Mouse (Mus musculus) hindlimb bud, embryonic 11.5 days (tissue): ENCODE measurements around the gene Apobec3.
"Not testable (repeated sequence)": the region's sequence is repeated elsewhere in the genome, so short reads cannot be mapped to it uniquely, and the experiment has no call there.

ENCODE experiments used
- DNase-seq: peaks from one replicate; pipeline ENCODE4 v3.0.0-alpha.2; 2012; ENCODE audit warnings: low read depth, low spot score; ENCODE audit errors: extremely low spot score

Gene Apobec3

DNA sequence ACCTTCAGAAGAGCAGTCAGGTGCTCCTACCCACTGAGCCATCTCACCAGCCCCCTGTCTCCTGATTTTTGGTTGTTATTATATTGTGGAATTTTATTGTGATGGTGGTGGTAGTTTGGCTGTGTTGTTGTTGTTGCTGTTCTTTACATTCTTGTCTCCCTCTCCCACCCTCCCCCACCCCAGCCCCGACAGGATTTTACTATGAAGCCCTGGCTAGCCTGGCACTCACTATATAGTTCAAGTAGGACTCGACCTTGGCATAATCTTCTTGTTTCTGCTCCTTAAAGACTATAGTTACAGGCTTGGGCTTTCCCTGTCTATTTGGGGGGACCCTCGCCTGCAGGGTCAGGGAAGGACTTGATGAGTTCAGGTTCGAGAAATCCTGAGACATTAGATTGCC is 2.9 kb downstream of the Apobec3 start:
- no peak for DNase-seq

DNA sequence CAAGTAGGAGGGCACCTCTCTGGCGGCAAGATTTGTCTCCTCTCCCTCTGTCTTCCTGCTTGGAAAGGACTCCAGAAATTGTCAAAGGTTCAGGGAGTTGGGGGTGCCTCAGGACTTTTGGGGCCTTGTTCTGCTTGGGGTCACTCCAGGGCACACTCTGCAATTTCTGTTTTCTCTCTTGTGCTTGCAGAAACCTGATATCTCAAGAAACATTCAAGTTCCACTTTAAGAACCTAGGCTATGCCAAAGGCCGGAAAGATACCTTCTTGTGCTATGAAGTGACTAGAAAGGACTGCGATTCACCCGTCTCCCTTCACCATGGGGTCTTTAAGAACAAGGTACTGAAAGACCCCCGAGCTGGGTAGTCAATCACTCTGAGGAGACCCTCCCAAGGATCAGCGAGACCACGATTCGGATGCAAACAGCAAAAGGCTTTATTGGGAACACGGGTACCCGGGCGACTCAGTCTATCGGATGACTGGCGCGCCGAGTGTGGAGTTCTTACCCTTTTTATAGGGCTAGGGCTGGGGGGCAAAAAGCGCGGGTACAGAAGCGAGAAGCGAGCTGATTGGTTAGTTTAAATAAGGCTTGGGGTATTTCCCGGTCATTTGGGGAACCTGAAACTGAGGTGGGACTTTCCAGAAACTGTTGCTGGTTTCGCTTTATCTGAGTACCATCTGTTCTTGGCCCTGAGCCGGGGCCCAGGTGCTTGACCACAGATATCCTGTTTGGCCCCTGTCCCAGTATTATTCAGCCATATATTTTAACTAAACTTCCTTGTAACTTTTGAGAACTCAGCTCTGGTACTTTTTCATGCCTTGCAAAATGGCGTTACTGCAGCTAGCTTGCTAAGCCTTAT is 4.0 kb downstream of the Apobec3 start:
- DNase-seq: not testable (repeated sequence)

DNA sequence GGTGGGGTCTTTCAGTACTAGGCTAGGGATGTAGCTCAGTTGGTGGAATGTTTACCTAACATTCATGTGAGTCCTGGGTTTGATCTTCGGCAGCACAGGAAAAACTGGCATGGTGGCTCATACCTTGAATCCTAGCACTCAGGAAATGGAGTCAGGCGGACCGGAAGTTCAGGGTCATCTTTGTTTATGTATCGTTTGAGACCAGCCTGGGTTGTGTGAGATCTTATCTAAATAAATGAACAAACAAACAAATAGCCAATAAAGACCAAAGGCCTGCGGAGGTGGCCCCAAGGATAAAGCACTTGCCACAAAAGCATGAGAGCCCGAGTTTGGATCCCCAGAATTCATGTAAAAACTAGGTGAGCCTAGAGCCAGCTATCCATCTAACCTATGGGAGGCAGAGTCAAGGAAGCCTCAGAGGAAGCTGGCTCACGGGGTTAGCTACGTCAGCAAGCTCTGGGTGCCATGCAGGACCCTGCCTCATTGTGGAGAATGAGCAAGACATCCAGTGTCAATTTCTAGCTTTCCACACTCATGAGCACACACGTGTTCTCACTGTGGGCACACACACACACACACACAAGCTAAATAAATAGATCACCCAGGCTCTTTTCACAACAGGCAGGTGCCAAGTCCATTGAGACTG is 4.7 kb downstream of the Apobec3 start:
- DNase-seq: no peak

DNA sequence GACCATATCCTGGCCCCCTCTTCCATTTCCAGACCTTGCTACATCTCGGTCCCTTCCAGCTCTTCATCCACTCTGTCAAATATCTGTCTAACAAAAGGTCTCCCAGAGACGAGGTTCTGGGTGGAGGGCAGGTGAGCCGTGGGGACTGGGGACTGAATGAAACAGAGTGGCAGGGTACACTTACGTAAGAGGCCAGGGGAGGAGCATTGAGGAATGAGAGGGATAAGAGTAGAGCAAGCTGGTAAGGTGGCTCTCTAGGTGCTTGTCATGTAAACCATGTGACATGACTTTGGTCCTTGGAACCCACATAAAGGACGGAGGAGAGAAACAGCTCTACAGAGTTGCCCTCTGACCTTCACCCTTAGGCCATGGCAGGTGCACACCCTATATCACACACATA is 7.5 kb downstream of the Apobec3 start:
- DNase-seq: no peak

DNA sequence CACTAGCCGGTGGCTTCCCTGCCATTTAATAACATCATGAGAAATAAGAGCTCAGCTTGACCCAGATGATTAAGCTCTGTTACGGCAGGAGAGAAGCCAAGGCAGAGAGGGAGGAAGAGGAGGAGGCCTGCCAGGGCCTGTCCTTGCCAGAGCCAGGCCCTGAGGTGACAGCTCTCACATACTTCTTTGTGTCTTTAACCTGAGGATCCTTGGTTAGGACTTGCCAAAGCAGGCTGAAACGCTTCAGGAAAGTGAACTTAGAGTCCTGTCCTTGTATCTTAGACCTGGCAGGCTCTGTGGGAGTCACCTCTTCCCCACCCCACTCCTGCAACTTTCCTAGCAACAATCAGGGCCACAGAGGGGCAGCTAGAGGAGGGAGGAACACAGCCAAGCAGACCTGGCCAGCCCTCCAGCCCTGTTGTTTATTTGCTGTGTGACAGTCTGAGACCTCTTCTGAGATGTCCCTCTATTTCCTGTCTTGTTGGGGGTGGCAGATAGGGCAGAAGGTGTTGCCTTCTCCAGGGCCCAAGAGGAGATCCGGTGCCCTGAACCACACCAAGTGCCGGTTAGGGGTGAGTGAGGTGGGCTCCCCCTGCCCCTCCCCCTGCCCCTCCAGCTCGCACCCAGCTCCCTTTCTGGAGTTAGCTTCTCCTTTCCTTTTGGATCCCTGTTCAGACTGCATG is 8.5 kb downstream of the Apobec3 start:
- no peak for DNase-seq

DNA sequence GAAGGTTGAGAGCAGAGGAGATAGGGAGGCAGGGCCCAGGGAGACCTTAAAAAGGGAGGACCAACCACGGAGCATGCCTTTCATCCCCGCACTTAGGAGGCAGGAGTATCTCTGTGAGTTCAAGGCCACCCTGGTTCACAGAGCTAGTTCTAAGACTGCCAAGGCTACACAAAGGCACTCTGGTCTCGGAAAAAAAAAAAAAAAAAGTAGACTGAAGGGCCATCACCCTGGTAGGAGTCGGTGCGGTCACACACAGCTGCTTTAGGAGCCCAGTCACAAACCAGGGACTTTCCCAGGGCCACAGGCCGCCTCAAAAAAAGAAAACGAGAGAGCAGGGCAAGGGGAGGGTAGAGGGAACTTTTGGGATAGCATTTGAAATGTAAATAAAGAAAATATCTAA is 9.3 kb downstream of the Apobec3 start:
- DNase-seq: no peak

DNA sequence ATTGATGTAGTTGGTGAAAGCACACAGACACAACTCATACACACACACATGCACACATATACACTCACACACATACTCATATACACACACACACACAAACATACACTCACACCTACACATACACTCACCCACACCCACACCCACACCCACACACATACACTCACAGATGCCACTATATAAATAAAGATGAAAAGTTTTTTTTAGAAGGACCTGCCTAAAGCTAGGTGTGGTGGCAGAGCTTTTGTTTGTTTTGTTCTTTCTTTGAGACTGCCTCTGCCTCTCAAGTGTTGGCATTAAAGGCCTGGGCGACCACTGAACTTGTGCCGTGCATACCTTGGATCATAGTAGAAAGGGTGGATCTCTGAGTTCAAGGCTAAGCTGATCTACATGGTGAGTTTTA is 9.9 kb downstream of the Apobec3 start:
- DNase-seq: no peak

DNA sequence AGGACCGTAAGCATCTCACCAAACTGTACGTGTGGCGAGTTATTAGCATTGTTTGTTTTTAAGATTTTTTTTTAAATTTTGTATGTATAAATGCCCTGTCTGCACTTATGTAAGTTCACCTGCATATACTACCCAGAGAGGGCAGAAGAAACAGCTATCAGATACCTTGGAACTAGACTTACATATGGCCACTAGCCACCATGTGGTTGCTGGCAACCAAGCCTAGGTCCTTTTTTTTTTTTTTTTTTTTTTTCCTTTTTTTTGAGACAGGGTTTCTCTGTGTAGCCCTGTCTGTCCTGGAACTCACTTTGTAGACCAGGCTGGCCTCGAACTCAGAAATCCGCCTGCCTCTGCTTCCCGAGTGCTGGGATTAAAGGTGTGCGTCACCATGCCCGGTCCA is 11.6 kb downstream of the Apobec3 start:
- DNase-seq: not testable (repeated sequence)

DNA sequence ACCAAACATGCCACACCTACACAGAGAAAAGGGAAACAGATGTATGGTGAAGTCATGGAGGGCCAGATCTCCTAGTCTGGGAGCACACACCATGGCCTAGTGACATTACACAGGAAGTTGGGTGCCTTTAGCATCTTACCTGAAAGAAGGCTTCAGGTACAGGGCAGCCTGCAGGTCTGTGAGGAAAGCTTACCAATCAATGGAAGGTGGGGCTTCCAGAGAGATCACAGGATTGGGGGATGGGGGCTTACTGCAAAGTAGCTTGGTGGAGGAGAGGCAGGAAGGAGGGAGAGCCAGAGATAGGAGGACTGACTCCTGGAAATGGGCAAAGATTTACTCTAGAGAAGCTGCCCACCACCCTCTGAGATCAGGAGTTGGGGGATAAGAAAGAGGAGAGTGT is 12.5 kb downstream of the Apobec3 start:
- no peak for DNase-seq

DNA sequence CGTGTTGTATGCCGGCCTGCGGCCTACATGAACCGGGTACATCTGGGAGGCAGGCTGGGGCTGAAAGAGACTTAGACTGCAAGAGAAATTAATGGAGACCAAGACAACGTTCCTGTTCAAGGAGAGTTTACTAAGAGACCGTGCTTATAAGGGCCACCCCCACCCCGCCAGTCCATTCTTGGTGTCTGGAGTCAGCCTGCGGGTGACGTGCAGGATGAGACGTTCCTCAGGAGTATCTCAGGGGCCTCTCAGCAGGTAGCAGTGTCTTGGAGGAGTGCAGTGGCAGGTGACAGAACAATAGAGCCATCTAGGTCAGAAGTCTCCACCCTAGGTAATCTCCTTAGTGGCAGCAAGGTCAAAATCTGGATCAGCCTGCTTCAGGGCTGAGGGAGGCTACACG is 13.2 kb downstream of the Apobec3 start:
- not testable (repeated sequence) for DNase-seq

DNA sequence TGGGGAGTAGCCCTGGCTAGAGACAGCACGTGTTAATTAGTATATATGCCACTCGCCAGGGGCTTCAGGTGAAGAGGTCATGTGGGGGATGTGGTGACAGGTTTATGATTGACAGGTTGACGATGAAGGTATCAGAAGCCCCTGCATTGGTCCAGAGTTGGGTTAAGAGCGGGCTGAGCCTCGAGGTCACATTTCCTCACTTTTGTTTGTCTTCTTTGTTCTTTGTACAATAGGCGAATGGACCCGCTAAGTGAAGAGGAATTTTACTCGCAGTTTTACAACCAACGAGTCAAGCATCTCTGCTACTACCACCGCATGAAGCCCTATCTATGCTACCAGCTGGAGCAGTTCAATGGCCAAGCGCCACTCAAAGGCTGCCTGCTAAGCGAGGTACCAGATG is 13.8 kb downstream of the Apobec3 start:
- DNase-seq: no peak

DNA sequence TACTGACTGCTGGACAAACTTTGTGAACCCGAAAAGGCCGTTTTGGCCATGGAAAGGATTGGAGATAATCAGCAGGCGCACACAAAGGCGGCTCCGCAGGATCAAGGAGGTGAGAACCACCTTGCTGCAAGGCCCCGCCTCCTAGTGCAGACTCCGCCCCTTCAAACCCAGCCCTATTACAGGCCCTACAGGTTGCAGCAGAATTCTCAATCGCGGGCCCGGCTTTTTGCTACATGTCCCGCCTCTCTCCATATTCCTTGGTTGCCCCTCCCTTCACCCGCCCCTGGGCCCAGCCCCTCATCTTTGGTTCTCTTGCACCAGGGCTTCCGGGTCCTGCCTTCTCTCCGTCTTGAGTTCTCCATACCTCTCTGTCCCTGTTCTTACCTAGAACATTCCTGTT is 15.4 kb downstream of the Apobec3 start:
- no peak for DNase-seq

DNA sequence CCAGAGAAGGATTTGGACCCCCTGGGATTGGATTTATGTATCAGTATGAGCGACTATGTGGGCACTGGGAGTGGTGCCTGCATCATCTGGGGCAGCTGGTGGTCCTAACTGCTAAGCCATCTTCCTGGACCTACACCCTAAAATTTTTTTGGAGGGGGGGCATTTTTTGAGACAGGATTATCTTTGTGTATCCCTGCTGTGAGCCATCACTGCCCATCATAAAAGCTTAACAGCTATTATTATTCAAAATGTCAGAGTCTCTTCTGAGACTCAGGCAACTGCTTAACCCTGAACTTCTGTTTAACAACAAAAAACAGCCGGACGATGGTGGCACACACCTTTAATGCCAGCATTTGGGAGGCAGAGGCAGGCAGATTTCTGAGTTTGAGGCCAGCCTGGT is 17.5 kb downstream of the Apobec3 start:
- DNase-seq: not testable (repeated sequence)

DNA sequence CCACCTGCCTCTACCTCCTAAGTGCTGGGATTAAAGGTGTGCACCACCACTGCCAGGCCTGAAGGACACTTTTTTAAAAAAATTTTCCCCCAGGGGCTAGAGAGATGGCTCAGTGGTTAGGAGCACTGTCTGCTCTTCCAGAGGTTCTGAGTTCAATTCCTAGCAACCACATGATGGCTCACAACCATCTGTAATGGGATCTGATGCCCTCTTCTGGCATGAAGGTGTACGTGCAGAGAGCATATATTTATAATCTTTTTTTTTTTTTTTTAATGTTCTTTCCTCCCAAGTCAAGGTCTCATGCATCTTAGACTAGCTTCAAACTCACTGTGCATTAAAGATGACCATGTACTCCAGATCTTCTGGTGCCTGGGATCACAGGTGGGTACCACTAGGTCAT is 19.4 kb downstream of the Apobec3 start:
- not testable (repeated sequence) for DNase-seq

DNA sequence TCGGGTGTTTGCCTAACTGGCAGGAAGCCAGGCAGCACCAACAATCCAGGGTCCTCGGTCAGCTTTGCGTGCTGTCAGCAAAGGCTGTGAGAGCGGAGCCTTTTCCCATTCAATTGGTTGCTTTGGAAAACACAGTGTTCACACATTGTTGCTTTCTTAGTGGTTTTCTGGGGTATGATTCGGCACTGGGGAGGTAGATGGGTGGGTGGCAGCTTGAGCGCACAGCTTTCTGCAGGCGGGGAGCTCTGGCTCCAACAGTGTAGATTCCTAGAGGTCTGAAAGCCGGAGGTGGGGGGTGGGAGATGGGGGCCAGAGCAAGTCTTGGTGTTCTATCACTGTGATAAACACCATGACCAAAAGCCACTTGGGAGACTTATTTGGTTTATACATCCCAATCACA is 19.9 kb downstream of the Apobec3 start:
- no peak for DNase-seq

DNA sequence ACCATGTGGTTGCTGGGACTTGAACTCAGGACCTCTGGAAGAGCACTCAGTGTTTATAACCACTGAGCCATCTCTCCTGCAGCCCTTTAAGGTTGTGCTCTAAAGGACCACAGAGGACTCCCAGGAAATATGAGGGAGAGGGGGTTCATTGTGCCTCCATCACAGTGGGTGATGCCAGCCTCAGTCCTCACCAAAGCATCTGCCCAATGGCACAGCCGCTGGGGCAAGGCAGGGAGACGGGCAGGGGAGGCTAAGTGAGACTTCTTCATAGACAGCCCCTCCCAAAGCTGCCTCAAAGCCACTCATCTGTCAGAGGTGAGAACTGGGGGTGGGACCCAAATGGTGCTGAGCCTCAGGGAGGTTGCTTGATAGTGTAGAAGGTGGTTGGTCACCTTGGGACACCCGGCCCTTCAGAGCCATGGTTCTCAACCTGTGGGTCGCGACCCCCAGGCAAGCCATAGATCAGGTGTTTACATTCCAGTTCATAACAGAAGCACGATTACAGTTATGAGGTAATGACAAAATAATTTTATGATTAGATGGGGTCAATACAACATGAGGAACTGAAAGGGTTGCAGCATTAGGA is 22.4 kb downstream of the Apobec3 start:
- no peak for DNase-seq

DNA sequence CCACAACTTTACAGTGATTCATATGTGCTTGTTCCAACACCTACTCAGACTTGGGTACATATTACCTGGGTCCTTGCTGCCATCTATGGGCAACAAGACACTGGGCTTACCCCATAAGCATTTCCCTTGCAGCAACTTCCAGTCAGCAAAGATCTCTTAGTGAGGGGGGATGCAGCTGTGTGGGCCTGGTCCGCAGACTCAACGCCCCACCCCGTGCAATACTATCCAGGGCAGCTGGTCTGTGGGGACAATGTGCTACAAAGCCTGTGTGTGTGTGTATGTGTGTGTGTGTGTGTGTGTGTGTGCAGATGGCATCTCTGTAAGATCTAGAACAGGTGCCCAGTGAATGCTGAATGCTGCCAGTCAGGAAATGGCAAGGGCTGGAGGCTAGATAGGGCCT is 22.9 kb downstream of the Apobec3 start:
- DNase-seq: no peak

DNA sequence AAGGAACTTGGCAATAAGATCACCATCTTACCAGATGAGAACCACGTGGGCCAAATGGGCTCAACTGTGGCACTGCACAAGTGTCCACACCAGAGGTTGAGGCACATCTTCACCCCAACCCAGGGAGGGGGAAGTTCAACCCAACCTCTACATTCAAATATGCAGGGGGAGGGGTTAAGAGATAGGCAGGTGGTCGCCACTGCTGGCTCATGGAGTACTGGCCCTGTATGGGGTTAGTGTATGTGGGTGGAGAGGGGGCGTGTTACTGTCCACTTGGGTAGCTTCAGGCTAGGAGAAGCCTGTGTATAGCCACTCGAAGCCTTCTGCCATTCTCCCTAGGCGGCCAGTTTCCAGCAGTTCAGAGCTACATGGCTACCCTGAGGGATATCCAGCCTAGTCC is 24.7 kb downstream of the Apobec3 start:
- DNase-seq: no peak

DNA sequence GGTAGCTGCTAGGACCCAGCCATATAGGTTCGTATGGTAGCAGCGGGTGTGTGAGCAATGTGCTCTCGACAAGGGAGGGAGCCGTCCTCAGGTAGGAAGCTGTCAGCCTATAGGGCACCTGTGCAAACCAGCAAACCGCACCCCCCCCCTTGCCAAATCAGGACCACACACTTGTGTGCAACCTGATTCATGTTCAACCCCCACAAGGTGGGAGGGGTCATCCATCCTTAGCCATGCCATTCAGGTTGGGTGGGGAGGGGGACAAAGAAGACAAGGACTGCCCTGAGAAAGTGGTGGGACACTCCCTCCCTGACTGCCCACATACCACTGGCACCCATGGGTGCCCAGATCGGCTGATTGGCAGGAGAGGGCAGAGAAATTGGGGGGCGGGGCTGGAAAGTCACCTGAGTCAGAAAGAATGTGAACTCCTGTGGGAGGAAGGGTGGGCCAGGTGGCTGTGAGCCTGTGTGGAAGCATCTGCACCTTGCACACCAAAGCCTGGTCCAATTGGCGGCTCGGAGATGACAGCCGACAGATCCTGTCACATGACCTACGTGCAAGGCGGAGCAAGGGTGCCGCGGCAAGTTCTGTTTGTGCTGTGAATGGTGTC is 25.8 kb downstream of the Apobec3 start:
- DNase-seq: no peak

DNA sequence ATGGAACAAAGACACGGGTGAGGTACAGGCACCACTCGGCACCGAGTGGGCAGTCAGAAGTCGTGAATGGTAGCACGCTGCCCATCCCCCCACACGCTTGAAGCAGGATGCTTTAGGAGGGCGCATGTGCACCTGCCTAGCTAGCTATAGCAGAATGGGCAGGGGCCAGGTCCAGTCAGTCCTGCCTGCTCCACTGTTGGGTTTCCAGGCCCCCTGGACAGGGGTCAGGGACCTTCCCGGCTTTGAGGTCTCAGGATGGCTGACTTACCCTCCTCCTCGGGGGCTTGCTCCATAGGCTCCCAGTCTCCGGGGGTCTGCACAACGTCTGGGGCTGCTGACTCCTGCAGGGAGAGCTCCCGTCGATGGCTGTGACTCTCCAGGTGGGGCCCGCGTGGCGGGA is 27.0 kb downstream of the Apobec3 start:
- no peak for DNase-seq

DNA sequence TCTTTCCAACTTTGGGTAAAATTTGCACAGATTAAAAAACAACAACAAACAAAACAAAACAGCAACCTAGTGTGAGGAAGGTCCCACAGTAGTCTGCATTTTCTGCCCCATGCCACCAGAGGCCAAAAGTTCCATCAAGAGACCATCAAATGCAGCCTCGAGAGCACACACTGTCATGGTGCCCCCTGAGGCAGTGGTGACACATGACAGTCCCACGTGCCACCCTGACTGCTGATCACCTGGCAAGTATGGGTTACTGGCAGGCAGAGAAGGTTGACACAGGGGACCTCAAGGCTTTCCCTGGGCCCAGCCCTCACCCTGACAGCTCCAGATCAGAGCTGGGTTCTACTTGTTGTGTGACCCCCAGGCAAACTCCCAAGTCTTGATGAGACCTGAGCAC is 28.3 kb downstream of the Apobec3 start:
- no peak for DNase-seq
